Mouse (Mus musculus) frontal cortex, postnatal 25 days (tissue): ENCODE results near the gene Abhd17b.
"Not testable (repeated sequence)": the region's sequence is repeated elsewhere in the genome, so short reads cannot be mapped to it uniquely, and the experiment has no call there.

ENCODE experiments used
- DNase-seq, 2 experiments: peaks; one replicate each; pipeline ENCODE4 v3.0.0; 2022; ENCODE audit warnings: low spot score in 2 of 2

Gene Abhd17b

DNA sequence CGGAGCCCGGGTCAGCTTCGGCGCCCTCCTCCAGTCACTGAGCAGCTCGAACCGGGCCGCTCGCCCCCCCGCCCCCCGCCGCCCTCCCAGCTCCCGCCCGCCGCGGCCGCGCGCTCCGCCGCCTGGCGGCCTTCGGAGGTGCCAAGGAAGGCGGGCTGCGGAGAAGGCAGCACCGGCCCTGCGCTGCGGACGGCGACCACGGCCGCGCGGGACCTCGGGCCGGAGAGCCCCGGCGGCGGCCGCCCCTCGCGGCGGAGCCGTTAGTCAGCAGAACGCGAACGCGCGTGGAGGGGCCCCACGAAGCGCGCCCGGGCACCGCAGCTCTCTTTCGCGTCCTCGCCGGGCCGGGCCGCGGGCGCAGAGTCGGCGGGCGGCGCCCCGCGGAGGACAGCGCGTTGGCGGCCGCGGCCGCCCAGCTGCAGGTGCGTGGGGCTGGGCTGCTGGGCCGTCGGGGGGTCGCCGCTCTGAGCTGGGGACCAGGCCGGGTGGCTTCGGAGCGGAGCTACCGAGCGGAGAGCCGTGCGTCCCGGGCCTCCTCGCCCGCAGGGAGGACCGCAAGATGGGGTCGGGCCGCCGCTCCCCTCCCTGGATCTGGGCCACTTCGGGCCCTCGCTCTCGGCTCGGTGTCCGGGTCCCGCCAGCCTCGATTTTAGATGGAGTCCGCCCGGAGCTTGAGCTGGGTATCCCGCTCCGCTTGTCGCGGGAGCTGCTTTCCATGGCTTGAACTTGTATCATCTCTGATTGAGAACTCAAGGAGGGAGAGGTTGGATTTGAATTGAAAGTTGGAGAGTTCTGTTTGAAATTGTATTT is at the start of gene Abhd17b:
Abhd17b (plus strand) TSS at position 14 of the 810 bp plus-strand sequence.
- peak in 1 of 2 experiments; percentile 16 for DNase-seq

DNA sequence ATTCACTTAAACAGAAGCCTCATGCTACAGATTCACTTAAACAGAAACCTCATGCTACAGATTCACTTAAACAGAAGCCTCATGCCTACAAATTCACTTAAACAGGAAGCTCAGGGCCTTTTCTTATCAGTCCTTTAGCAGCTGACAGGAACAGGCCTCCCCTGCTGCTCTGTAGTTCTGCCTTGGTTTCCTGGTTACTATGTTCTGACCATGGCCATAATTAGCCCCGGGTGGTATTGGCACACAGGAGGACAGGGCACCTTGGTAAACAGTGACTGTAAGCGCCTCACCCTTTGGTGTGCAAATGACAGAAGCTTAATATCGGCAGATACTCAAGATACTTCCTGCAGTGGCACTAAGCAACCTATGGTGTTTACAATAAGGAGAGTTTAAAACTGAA is 49.1 kb upstream of the Abhd17b start:
- no peak for DNase-seq

DNA sequence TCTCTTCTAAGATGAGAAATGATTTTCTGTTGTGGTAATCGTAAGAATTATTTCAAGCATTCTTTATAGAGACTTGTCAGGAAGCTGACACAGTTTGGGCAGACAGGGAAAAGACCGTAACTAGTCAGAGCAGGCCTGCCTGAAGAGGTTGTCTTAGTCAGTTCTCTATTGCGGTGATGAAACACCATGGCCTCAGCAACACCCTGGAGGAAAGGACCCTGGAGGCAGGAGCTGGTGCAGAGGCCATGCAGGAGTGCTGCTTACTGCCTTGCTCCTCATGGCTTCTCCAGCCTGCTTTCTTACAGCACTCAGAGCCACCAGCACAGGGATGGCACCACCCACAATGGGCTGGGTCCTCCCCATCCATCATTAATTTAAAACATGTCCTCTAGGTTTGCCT is 47.7 kb upstream of the Abhd17b start:
- DNase-seq, result no peak

DNA sequence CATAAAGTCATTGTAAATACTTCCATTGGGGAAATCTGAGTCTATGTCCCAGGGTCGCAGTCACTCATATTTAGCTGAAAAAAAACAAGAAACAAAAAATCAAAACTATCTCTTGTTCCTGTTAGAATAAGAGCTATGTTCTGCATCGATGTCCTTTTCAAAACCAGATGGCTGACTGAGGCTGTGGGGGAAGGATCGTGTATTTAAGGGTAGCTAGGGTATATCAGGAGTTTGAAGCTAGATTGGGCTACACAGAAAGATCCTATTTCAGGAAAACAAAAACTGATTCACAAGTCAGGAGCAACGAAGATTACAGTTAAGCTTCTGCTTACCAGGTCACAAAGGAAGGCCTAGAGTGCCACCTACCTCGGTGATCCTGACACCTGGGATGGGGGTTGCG is 42.7 kb upstream of the Abhd17b start:
- no peak for DNase-seq

DNA sequence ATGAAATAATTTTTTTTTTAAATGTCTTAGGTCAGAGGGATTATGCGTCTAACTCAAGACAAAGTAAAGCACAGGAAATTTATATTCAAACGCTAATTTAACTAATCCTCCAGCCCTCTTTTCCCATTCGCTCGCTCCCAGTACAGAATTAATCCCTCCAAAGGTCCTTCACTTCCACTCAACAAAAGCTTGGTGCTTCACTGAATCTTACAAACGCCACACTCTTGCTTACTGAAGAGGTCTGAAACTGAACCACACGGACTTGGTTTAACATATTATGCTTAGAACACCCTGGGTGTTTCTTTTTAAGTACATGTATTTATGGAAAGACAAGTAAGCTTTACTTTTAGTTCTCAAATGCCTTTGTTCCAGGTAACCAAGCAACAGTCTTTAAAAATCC is 41.7 kb upstream of the Abhd17b start:
- DNase-seq, result no peak

DNA sequence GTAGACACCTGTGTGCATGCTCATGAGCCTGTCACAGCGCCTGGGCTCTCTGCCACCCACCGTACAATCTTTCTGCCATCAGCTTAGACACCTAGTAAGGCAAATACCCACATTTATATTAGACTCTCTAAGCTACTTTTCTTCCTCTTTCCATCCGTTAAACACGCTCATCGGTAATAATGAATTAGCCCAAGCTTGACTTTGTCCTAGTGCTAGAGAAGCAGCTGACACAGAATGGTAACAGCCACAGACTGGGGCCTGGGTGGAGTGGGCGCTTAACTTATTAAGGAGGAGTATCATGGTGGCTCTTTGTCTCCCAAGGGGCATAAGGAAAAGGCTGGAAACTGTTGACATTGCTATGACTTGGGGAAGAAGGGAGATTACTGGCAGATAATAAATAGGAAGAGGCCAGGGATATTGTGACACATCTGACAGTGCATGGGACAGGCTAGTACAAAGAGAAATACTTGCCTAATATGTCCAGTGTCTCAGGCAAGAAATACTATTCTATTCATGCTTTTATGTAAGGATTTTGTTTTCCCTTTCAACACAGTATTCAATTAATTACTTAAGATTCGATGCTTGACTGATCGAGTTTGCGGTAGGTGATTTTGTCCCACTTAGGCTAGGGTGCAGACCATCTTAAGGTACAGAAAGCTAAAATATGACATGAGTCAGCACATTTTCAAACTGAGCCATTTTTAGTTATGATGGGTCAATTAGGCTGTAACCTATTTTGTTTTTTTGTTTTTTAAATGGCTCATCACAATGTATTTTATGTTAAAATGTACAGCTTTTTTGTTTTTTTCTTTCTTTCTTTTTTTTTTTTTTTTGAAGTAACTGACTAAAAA is 41.0 kb upstream of the Abhd17b start:
- no peak for DNase-seq

DNA sequence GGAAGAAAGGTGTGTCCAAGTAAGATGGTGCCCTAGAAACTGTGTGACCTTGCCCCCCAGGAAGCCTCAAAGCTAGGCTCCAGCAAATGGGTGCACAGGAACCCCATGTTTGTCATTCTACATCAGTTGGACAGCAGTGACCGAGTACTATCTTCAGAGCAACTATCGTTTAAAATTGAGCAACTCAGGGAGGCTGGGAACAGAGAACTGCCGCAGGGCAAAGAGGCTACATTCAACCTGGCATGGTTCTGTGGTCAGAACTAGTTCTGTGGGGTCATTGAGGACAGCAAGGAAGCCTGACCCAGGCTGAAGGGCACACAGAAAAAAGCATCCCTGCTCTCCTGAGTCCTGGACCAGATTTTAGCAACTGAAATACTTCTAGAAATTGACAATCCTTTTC is 37.2 kb upstream of the Abhd17b start:
- no peak for DNase-seq

DNA sequence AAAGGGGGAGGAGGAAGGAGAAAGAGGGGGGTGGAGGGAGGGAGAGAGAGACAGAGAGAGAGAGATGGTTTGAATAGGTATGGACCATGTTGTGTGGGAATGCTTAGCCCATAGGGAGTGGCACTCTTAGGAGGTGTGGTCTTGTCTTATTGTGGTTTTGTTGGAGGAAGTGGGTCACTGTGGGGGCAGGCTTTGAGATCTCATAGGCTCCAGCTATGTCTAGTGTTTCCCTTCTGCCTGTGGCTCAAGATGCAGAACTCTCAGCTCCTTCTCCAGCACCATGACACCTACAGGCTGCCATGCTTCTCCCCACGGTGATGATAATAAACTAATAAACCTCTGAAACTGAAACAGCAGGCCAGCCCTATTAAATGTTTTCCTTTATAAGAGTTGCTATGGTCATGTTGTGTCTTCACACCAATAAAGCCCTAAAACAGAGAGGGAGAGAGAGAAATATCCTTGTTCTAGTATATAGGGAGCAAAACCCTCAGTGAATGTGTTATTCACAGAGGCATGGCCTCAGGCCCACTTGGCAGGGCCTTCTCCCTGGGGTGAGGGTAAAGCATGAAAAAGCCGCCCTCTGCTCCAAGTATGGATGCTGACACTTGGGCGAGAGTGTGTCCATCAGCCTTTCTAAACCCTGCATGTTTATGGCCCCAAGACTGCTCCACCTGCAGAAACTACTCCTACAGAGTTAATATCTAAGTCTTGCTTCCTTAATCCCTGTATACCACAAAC is 29.4 kb upstream of the Abhd17b start:
- DNase-seq, result no peak

DNA sequence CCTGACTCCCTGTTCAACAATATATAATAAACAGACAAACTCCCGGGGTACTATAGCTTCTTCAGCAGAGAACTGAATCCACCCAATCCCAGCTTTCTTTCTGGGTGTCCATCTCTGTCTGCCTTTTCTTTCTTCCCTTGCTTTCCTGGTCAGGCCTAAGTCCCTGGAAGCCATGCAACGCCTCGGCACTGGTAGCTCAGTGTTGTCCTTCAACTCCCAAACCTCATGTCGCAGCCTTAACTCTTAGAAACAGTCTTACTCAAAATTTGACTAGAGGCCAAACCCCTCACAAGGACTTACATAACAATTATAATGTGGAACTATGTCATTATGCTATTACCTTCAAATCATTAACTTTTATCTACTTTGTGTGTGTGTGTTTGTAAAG is 28.8 kb upstream of the Abhd17b start:
- DNase-seq, result no peak

DNA sequence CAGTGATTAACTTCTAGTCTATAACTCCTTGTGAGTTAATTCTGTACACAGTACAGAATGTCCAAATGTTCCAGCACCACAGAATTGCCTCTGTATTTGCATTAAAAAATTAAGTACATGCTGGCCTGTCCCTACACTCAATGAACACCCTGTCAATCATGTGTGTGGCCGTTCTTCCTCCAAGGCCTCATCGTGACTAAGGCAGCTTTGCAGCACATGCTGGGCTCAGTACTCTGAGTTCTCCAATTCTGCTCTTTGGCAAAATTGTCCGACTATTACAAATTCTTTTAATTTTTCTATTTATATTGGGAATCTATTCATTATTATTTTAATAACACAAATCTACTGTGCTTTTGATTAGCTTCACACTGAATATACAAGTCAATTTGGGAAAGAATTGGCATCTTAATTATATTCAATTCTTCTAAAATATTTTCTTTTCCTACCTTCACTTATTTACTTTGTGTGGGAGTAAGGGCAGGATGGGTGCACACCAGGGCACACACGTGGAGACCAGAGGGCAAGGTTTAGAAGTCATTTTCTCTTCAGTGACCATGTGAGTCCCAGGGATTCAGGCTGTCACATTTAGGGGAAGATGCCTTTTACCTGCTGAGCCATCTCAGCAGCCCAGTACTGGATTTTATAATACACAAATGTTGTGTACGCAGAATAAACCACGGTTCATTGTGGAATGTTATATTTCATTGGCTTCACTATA is 26.6 kb upstream of the Abhd17b start:
- no peak for DNase-seq

DNA sequence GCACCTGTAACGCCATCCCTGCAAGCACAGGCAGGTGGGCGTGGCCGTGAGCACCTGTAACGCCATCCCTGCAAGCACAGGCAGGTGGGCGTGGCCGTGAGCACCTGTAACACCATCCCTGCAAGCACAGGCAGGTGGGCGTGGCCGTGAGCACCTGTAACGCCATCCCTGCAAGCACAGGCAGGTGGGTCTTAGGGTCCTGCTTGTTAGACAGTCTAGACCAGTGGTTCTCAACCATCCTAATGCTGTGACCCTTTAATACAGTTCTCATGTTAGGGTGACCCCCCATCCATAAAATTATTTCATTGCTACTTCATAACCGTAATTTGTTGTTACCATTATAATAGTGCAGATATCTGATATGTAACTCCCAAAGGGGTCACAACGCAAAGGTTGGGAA is 24.5 kb upstream of the Abhd17b start:
- DNase-seq, result not testable (repeated sequence)

DNA sequence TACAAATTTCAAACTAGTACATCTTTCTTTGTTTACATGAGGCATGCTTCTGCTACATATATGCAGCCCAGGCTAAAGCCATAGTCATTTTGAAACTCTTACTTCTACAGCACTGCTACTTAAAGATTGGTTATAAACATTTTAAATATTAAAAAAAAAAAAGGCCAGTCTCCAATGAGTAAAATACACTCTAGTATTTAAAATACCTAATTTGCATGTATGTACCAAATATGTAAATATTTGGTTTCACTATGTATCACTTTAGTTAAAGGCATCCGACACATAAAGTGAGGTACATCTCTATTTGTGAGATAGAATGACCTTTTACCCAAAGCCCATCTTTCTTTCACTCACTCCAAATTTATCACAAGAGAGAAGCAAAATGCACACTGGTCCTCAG is 24.0 kb upstream of the Abhd17b start:
- DNase-seq, result no peak

DNA sequence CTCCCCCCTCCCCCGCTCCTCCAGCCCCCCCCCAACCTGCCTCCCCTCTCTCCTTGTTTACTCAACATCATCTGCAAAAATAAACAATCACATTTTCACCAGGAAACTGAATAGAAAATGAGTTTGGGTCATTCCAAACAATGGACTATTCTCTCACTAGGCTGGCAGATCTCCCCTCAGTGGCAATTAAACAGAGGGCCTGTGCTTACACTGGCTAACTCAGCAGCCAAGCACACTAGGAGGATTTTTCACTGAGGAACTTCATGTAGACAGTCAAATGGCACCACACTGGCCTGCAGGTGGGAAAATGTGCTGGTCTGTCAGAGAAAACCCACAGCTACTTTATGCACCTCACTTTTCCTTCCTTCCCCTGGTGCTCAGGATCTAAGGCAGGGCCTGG is 23.5 kb upstream of the Abhd17b start:
- DNase-seq, result no peak

DNA sequence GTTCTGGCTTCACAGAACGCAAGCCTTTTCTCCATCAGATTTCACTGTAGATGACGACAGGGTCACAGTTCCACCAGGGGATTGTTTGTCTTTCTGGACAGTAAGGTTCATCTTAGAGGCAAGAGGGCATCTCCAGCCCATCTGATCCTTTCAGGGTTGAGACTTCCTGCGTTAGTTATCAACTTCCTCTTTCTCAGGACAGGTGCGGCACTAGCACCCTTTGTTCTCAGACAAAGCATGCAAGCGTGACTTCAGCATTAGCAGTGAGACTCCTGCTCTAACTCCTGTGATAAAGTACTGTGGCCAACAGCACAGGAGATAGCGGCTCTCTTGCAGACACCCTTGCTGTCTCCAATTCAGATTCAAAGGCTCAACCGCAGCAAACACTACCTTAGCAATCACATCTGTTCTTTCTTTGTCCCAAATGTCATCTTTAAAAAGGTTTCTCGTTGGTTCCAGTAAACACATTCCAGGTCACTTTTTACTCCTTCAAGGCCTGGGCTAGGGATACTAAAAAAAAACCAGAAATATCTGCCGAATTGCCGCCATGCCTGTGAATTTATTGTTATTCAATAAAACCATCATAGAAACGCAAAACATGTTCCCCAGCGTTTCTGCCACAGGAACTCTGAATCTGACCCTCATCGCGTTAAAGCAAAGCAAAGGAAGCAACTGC is 22.2 kb upstream of the Abhd17b start:
- DNase-seq, result no peak

DNA sequence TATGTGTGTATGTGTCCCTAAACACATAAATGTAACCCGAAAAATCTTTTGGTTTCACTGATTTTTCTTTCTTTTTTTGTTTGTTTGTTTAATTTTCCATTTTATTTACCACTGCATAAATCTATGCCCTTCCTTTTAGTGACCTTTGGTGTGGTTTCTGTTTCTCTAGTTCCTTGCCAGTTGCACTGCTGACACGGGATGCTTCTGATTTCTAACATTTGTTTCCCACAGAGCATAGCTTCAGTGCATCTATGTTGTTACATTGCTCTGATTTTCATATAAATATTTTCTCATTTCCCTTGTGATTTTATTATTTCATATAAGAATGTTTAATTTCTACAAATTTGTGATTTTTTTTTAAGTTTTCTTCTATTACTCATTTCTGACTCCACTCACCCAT is 17.6 kb upstream of the Abhd17b start:
- DNase-seq, result no peak

DNA sequence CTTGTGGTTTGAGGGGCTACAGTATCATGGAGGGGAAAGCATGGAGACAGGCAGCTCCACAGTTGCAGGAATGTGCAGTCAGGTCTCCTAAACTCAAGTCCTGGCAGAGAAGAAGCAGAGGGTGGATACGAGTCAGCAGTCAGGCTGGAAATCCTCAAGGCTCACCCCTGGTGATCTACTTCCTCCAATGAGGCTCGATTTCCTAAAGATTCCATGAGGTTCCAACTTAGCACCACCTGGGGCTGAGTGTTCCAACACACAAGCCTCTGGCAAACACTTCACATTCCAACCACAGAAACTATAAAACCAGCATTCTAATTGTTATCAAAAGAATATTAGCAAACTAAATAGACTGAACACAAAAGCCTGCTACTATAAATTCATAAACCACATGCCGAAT is 16.1 kb upstream of the Abhd17b start:
- DNase-seq, result no peak

DNA sequence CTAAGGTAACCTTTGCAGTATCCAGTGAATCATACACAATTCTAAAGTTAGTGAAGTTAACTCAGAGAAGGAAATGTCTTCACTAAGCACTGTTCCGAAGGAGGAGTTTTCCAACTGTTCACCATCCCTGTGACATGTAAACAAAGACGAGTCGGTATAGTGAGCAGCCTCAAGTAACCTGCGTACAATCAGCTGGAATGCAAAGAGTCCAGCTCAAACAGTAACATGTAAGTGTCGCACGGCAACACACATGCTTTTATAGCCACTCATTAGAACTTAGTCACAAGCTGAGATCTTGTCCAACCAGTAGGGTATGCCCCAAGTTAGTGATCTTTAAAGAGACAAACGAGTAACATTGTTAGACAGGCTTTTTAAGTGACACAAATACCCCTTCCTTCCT is 15.3 kb upstream of the Abhd17b start:
- DNase-seq, result no peak

DNA sequence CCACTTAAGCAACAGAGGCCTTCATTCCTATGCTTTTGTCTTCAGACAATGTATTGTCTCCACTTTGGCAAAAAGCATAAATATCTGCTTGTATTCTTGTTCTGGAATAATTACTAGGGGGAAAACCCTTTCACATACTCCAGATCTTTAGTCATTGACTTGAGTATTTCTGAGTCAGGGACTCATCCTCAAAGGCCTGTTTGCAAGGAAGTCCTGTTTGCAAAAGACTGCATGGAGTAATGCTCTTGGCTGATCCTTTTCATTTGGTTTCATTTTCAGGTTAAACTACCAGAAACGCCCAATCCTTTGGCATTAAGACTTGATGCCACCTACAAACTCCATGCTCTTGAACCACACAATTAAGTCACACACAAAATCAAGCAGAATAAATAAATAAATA is 9.1 kb upstream of the Abhd17b start:
- no peak for DNase-seq

DNA sequence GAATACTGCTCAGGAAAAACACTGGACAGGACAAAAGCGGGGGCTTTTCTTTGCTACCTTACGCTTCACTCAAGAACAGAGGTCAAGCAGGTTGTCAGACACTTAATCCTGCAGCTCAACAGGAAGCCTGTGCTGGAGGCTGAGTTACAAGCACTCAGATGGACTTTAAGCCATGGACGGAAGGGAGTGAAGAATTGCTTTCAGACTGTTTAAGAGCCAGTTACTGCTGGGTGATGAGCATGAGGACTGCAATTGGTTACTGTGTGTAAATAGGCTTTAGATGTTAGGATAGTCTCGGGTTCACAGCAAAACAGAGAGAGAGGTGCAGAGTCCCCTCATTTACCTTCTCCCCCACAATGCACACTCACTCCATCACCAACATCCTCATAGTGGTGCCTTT is 7.7 kb upstream of the Abhd17b start:
- no peak for DNase-seq

DNA sequence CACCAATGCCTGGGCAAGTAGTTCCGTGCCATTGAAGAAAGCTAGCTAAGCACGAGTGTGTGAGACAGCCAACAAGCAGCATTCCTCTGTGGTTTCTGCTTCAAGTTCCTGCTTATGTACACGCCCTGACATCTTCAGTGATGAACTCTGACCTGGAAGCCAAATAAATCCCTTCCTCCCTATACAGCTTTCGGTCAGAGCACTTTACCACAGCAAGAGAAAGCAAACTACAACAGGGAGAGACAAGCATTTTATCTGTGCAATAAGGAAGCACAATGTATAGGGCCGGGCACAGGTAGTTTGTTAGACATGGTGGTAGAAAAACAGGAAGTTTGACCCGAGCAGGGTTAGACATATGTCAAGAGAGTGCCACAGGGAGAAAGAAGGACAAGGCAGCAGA is 6.8 kb upstream of the Abhd17b start:
- DNase-seq, result no peak

DNA sequence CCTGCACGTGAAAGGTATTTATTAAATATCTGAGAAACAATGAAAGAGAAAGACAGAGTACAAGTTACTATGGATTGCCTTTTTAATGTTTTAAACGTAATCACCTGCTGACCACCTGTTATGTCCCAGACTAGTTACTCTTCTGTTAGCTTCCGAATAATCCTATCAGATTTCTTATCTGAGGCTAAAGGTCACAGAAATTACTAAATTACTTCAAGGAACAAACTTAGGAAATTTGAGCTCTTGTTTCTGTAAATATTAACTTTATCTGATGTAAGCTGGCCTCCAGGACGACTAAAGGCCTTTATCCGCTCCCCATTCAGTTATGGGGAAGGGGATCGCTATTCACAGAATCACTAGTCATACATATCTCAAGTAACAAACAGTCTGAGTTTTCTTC is 1.3 kb upstream of the Abhd17b start:
- no peak for DNase-seq
